Mouse (Mus musculus) heart, adult 11 months (tissue): ENCODE data around the gene Rgs18.

Experiments
- DNase-seq: peaks from one replicate; pipeline ENCODE4 v3.0.0; 2022

Rgs18 gene

GRCm38 (mm10) chr1:144775331-144775730 lies at the start of gene Rgs18:
TSS of gene Rgs18 (minus strand) at chr1:144775435.
- peak; percentile 81 for DNase-seq

- no peak for DNase-seq
Measured at GRCm38 (mm10) chr1:144774394-144774793, 841 bp downstream of the Rgs18 start.

- DNase-seq = peak; percentile 90
Measured at GRCm38 (mm10) chr1:144766218-144766617, 9.0 kb downstream of the Rgs18 start.

GRCm38 (mm10) chr1:144760792-144761191 lies 14.4 kb downstream of the Rgs18 start:
- DNase-seq = no peak

- DNase-seq = no peak
Measured at GRCm38 (mm10) chr1:144750763-144751162, 24.5 kb downstream of the Rgs18 start.

GRCm38 (mm10) chr1:144746182-144746581 lies 29.1 kb downstream of the Rgs18 start:
- no peak for DNase-seq

GRCm38 (mm10) chr1:144737739-144738138 lies 37.5 kb downstream of the Rgs18 start:
- no peak for DNase-seq

DNA sequence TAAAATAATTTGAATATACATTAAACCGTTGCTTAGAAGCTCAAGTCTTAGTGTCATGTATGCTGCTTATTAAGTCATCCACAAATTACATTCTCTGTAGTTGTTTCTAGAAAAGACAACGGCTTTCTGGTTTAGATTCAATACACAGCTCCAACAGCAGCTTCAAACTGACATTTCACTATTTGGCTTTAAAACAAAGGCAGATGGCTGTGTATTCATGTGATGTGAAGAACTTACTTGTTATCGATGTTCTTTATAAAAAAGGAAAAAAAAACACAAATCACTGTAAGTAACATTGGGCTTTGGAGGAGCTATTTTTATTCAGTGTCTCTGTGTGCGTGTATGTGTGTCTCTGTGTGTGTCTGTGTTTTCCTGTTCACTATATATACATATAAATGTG lies 54.5 kb downstream of the Rgs18 start:
- DNase-seq = no peak

DNA sequence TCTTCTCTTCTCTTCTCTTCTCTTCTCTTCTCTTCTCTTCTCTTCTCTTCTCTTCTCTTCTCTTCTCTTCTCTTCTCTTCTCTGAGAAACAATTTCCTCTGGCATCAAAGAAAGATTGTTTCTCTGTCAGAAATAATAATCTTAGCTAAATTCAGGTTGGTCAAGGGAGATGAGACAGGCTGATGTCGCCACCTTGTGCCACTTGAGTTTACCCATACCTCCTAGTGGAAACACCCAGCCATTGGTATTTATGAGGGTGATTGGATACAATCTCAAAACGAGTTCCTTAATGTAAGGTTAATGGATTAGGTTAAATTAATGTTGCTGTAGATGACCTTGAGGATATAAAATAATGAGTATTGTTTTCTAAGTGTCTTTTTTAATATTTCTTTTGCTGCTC lies 70.9 kb downstream of the Rgs18 start:
- no peak for DNase-seq
